Mouse (Mus musculus): ENCODE measurements around the gene Zfp275. TPM values are rescaled to one million over a fixed set of nuclear protein-coding genes. Genes with fewer than 3 reads are reported as not detected.
"Not testable (repeated sequence)": the region's sequence is repeated elsewhere in the genome, so short reads cannot be mapped to it uniquely, and the experiment has no call there.

Zfp275 gene
- polyA plus RNA-seq (2015; fragmentation: Nextera tagmentation; extraction: Ambion mirVana) = 8.3 and 11.4 TPM in 2 replicates

DNA sequence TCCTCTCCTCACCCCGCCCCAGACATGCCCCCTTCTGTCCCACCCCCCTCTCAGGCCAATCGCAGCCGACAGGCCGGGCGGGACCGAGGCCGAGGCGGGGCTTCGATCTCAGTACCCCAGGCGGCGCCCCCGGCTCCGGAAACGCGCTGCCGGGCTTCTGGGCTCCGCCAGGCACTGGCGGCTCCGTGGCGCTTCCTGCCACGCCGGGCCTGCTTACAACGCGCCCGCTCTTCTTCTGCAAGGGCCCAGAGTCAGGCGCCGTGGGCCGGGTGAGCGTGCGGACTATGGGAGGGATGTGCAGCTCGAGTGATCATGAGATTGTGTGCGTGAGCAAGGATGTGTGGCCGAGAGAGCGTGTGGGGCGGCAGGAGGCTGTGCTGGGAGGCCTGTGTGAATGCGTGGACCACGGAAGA lies at the start of gene Zfp275:
Gene Zfp275 (plus strand): TSS at position 139 of the 413 bp plus-strand sequence.
- peak; percentile 92 for ATAC-seq (replicated peaks; ENCODE audit: insufficient number of reproducible peaks, insufficient read depth, low FRiP score, low read depth)
- H3K4me3 ChIP-seq = peak within 1 kb of the TSS; percentile 70
- 14% methylated on average over 37 of the region's 37 CpGs for WGBS

GRCm38 (mm10) chrX:73292876-73293275 lies 49.5 kb upstream of the Zfp275 start, which contains the start of the genes Xlr5a and Xlr5c:
Xlr5a (minus strand) TSS chrX:73292976.
Xlr5c (minus strand) TSS chrX:73292976.
- H3K27ac ChIP-seq, H3K36me3 ChIP-seq: not testable (repeated sequence)

More for the DNA sequence above, at the start of gene Zfp275:
- Histone ChIP-seq H3K9ac (peak within 1 kb of the TSS; percentile 66), H3K4me1 (replicated peaks) (peaks cover 4% of the 10 kb centered on the region; the same call in 1 of the 2 replicates), H3K36me3 (no peaks in the 10 kb centered on the region), H3K9me3 (replicated peaks) (no peaks in the 10 kb centered on the region), H3K4me2 (peak within 1 kb of the TSS; percentile 60), H3K27ac (peak within 1 kb of the TSS; percentile 79), H3K27me3 (no peaks in the 10 kb centered on the region; the same call in 1 of the 2 replicates)

GRCm38 (mm10) chrX:73295745-73296144 lies 46.7 kb upstream of the Zfp275 start:
- not testable (repeated sequence) for H3K4me1 ChIP-seq (replicated peaks); H3K27me3 ChIP-seq; H3K4me3 ChIP-seq; ATAC-seq (replicated peaks; ENCODE audit: insufficient number of reproducible peaks, insufficient read depth, low FRiP score, low read depth); H3K36me3 ChIP-seq; H3K9me3 ChIP-seq (replicated peaks); H3K27ac ChIP-seq; H3K9ac ChIP-seq; H3K4me2 ChIP-seq
- 44% methylated on average over 9 of the region's 10 CpGs for WGBS

More at GRCm38 (mm10) chrX:73292876-73293275, 49.5 kb upstream of the Zfp275 start, which contains the start of the genes Xlr5a and Xlr5c:
- not testable (repeated sequence) for H3K4me3 ChIP-seq; H3K4me2 ChIP-seq; H3K9me3 ChIP-seq (replicated peaks); ATAC-seq (replicated peaks; ENCODE audit: insufficient number of reproducible peaks, insufficient read depth, low FRiP score, low read depth); H3K27me3 ChIP-seq; H3K9ac ChIP-seq; H3K4me1 ChIP-seq (replicated peaks)
- 88% methylated on average over 15 of the region's 17 CpGs for WGBS

- Histone ChIP-seq H3K36me3 (no peaks in the 10 kb centered on the region), H3K27ac (no peak overlapping the region), H3K4me3 (no peak overlapping the region), H3K4me2 (no peak overlapping the region), H3K4me1 (replicated peaks) (no peaks in the 10 kb centered on the region), H3K27me3 (no peaks in the 10 kb centered on the region), H3K9ac (no peak overlapping the region), H3K9me3 (replicated peaks) (no peaks in the 10 kb centered on the region)
- WGBS = 22% methylated on average over 3 of the region's 3 CpGs
- no peak for ATAC-seq (replicated peaks; ENCODE audit: insufficient number of reproducible peaks, insufficient read depth, low FRiP score, low read depth)
These were observed 29.9 kb upstream of the Zfp275 start for GRCm38 (mm10) chrX:73312522-73312921.

- Histone ChIP-seq H3K27me3 (no peaks in the 10 kb centered on the region), H3K4me3 (no peak overlapping the region), H3K36me3 (no peaks in the 10 kb centered on the region), H3K9ac (no peak overlapping the region), H3K4me2 (no peak overlapping the region), H3K4me1 (replicated peaks) (no peaks in the 10 kb centered on the region), H3K9me3 (replicated peaks) (no peaks in the 10 kb centered on the region), H3K27ac (no peak overlapping the region)
- ATAC-seq (replicated peaks; ENCODE audit: insufficient number of reproducible peaks, insufficient read depth, low FRiP score, low read depth) = no peak
- WGBS = 63% methylated on average over 3 of the region's 3 CpGs
These were observed 21.4 kb upstream of the Zfp275 start for GRCm38 (mm10) chrX:73321029-73321428.

DNA sequence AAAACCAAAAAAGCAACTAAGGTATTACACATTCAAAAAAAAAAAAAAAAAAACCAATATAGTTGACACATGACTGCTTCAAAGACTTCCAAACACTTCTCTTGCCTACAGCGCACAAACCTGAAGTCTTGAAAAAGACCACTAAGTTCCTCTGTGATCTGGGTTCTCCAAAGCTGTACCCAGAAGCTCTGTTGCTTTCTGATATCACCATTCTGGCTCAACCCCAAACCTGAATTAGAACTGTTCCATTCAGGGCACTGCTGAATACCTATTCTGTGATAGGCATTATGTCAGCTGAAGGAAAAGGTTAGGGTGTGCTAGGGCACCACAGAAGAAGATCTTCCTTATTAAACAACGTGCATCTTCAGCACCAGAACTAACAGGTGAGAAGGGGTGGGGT lies 15.2 kb upstream of the Zfp275 start:
- WGBS = 71% methylated on average over 2 of the region's 2 CpGs
- no peak overlapping the region for H3K9ac ChIP-seq
- no peaks in the 10 kb centered on the region for H3K36me3 ChIP-seq

DNA sequence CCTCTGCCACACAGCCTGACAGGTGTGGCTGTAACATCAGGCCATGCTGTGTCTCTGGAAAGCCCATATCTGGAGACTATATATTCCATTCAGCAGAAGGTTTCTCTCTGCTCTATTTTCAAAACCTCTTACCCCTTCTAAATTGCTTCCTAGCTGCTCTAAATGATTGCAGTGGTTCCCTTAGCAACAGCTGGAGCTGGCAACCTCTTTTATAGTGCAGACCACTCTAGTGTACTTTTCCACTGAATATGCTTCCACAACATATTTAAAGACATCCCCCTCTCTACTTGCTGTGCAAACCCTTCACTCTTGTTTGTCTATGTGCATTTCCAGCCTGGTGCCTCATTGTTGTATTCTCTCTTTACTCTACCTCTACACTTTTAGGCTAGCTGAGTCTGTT lies 8.9 kb upstream of the Zfp275 start:
- no peaks in the 10 kb centered on the region for H3K9me3 ChIP-seq (replicated peaks)
- no peaks in the 10 kb centered on the region for H3K4me1 ChIP-seq (replicated peaks)
- no peak overlapping the region for H3K4me2 ChIP-seq
- no peak for ATAC-seq (replicated peaks; ENCODE audit: insufficient number of reproducible peaks, insufficient read depth, low FRiP score, low read depth)
- no peak overlapping the region for H3K27ac ChIP-seq
- no peaks in the 10 kb centered on the region for H3K36me3 ChIP-seq
- H3K27me3 ChIP-seq = peaks cover 5% of the 10 kb centered on the region; the same call in 1 of the 2 replicates
- H3K4me3 ChIP-seq = no peak overlapping the region
- H3K9ac ChIP-seq = no peak overlapping the region

More for the DNA sequence above, 15.2 kb upstream of the Zfp275 start:
- no peaks in the 10 kb centered on the region for H3K9me3 ChIP-seq (replicated peaks)
- H3K27ac ChIP-seq = no peak overlapping the region
- no peaks in the 10 kb centered on the region for H3K4me1 ChIP-seq (replicated peaks)
- peaks cover 5% of the 10 kb centered on the region for H3K27me3 ChIP-seq
- ATAC-seq (replicated peaks; ENCODE audit: insufficient number of reproducible peaks, insufficient read depth, low FRiP score, low read depth) = no peak
- no peak overlapping the region for H3K4me3 ChIP-seq
- no peak overlapping the region for H3K4me2 ChIP-seq

DNA sequence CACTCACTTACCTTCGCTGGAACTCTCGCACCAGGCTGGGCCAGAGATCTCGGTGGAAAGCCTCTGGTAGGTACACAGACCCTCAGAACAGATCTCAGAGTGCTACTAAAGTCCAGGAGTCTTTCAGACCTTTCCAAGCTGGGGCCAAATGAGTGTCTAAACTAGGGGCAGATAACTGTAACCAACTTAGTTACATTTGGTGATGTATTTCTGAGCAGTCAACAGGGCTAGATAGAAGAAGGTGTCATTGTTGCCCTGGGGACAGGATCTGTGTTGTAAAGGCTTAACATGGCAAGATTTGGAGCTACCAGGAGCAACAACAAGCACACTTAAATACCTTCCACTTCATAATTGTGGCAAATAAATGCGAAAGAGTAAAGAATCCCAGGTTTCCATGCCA lies 5.7 kb upstream of the Zfp275 start, which contains the start of gene Gm45015:
Gene Gm45015 (minus strand): TSS at position 101 of the 400 bp plus-strand sequence.
- no peaks in the 10 kb centered on the region; the same call in 1 of the 2 replicates for H3K27me3 ChIP-seq
- no peak within 1 kb of the TSS for H3K4me3 ChIP-seq
- H3K4me2 ChIP-seq = no peak within 1 kb of the TSS
- no peaks in the 10 kb centered on the region for H3K36me3 ChIP-seq
- H3K27ac ChIP-seq = no peak within 1 kb of the TSS
- ATAC-seq (replicated peaks; ENCODE audit: insufficient number of reproducible peaks, insufficient read depth, low FRiP score, low read depth) = no peak
- H3K4me1 ChIP-seq (replicated peaks) = no peaks in the 10 kb centered on the region
- no peaks in the 10 kb centered on the region for H3K9me3 ChIP-seq (replicated peaks)
- 75% methylated on average over 4 of the region's 4 CpGs for WGBS
- no peak within 1 kb of the TSS for H3K9ac ChIP-seq

DNA sequence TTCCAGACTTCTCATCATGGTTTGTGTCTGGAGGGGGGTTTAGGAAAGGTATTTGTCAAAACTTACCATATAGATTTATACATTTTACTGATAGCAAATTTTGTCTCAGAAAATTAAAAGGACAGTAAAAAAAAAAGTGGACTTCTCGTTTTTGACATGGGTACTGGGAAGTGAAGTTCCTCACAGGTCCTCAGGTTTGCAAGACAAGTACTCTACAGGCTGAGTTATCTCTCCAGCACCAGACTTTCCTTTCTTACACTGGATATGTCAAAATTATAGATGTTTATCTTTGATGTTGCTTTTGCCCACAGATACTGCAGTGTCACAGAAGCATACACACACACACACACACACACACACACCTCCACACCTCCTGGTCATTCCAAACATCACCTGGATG lies 948 bp upstream of the Zfp275 start:
- no peak overlapping the region for H3K4me2 ChIP-seq
- no peak overlapping the region for H3K9ac ChIP-seq
- no peaks in the 10 kb centered on the region for H3K36me3 ChIP-seq
- no peak overlapping the region for H3K27ac ChIP-seq
- no peak overlapping the region for H3K4me3 ChIP-seq
- no peaks in the 10 kb centered on the region for H3K9me3 ChIP-seq (replicated peaks)
- ATAC-seq (replicated peaks; ENCODE audit: insufficient number of reproducible peaks, insufficient read depth, low FRiP score, low read depth) = no peak
- H3K27me3 ChIP-seq = no peaks in the 10 kb centered on the region; the same call in 1 of the 2 replicates
- H3K4me1 ChIP-seq (replicated peaks) = peaks cover 4% of the 10 kb centered on the region; the same call in 1 of the 2 replicates
- WGBS = 42% methylated on average over 1 of the region's 1 CpGs

GRCm38 (mm10) chrX:73342068-73342467 lies 353 bp upstream of the Zfp275 start:
- Histone ChIP-seq H3K27me3 (no peaks in the 10 kb centered on the region; the same call in 1 of the 2 replicates), H3K9ac (no peak overlapping the region), H3K27ac (no peak overlapping the region), H3K4me1 (replicated peaks) (peaks cover 4% of the 10 kb centered on the region; the same call in 1 of the 2 replicates), H3K4me3 (peak overlapping the region; percentile 70), H3K9me3 (replicated peaks) (no peaks in the 10 kb centered on the region), H3K4me2 (peak overlapping the region; percentile 60), H3K36me3 (no peaks in the 10 kb centered on the region)
- ATAC-seq (replicated peaks; ENCODE audit: insufficient number of reproducible peaks, insufficient read depth, low FRiP score, low read depth) = no peak; the same call in 1 of the 2 replicates
- 37% methylated on average over 3 of the region's 3 CpGs for WGBS

- Histone ChIP-seq H3K27me3 (no peaks in the 10 kb centered on the region; the same call in 1 of the 2 replicates), H3K9me3 (replicated peaks) (no peaks in the 10 kb centered on the region), H3K4me2 (peak overlapping the region; percentile 60), H3K36me3 (no peaks in the 10 kb centered on the region), H3K9ac (peak overlapping the region; percentile 66), H3K4me1 (replicated peaks) (peaks cover 4% of the 10 kb centered on the region; the same call in 1 of the 2 replicates), H3K27ac (peak overlapping the region; percentile 79), H3K4me3 (peak overlapping the region; percentile 70)
- 17% methylated on average over 15 of the region's 15 CpGs for WGBS
- peak; percentile 76 for ATAC-seq (replicated peaks; ENCODE audit: insufficient number of reproducible peaks, insufficient read depth, low FRiP score, low read depth)
These were observed 717 bp downstream of the Zfp275 start for GRCm38 (mm10) chrX:73342941-73343735.
